Mouse (Mus musculus) monocyte, adult 2 months (primary cell): ENCODE data around the gene Rint1.

Source experiments
- DNase-seq, 2 experiments: peaks; one replicate each; pipeline ENCODE4 v3.0.0; 2022; ENCODE audit warnings: low spot score in 2 of 2, low read depth in 1 of 2

Gene Rint1

GRCm38 (mm10) chr5:23787536-23788389 lies at the start of gene Rint1:
Gene Rint1, plus strand, starts transcription at chr5:23787711.
- DNase-seq: peak; percentile 77 to 91

- DNase-seq: no peak
Measured at GRCm38 (mm10) chr5:23743261-23743660, 44.2 kb upstream of the Rint1 start.

- DNase-seq: no peak
Measured at GRCm38 (mm10) chr5:23749882-23750281, 37.6 kb upstream of the Rint1 start.

- no peak for DNase-seq
Measured at GRCm38 (mm10) chr5:23755591-23755990, 31.9 kb upstream of the Rint1 start.

- no peak for DNase-seq
Measured at GRCm38 (mm10) chr5:23756368-23756767, 31.1 kb upstream of the Rint1 start.

GRCm38 (mm10) chr5:23758633-23759032 lies 28.9 kb upstream of the Rint1 start:
- DNase-seq: no peak

GRCm38 (mm10) chr5:23762531-23762930 lies 25.0 kb upstream of the Rint1 start:
- DNase-seq: no peak

- DNase-seq: no peak
Measured at GRCm38 (mm10) chr5:23764557-23764956, 23.0 kb upstream of the Rint1 start.

- no peak for DNase-seq
Measured at GRCm38 (mm10) chr5:23771105-23771504, 16.4 kb upstream of the Rint1 start.

- DNase-seq: no peak
Measured at GRCm38 (mm10) chr5:23774186-23774585, 13.3 kb upstream of the Rint1 start.

GRCm38 (mm10) chr5:23780516-23780915 lies 7.0 kb upstream of the Rint1 start:
- no peak for DNase-seq

- DNase-seq: no peak
Measured at GRCm38 (mm10) chr5:23781172-23781571, 6.3 kb upstream of the Rint1 start.

- DNase-seq: no peak
Measured at GRCm38 (mm10) chr5:23782051-23782810, 5.3 kb upstream of the Rint1 start.

GRCm38 (mm10) chr5:23782931-23783877 lies 4.3 kb upstream of the Rint1 start, which contains the start of gene Pus7:
Gene Pus7, minus strand, starts transcription at chr5:23783711.
- DNase-seq: peak; percentile 13 to 48

- no peak for DNase-seq
Measured at GRCm38 (mm10) chr5:23788390-23788830, 899 bp downstream of the Rint1 start.

- no peak for DNase-seq
Measured at GRCm38 (mm10) chr5:23789078-23789612, 1.6 kb downstream of the Rint1 start.

- DNase-seq: no peak
Measured at GRCm38 (mm10) chr5:23792726-23793125, 5.2 kb downstream of the Rint1 start.

- DNase-seq: no peak
Measured at GRCm38 (mm10) chr5:23814841-23815240, 27.3 kb downstream of the Rint1 start.

GRCm38 (mm10) chr5:23816681-23817080 lies 29.2 kb downstream of the Rint1 start:
- DNase-seq: no peak

GRCm38 (mm10) chr5:23822306-23822705 lies 34.8 kb downstream of the Rint1 start:
- DNase-seq: no peak
